Mouse (Mus musculus): ENCODE results near the gene D10Jhu81e.
"Not testable (repeated sequence)": the region's sequence is repeated elsewhere in the genome, so short reads cannot be mapped to it uniquely, and the experiment has no call there.

GRCm38 (mm10) chr10:78186076-78186475 is 16.5 kb upstream of the D10Jhu81e start:
- TF ChIP-seq POLR2A (IDR thresholded peaks at IDR 0.05; ENCODE audit: borderline replicate concordance, extremely low read depth, insufficient read depth, insufficient read length, poor library complexity, severe bottlenecking); CTCF (IDR thresholded peaks at IDR 0.05; ENCODE audit: borderline replicate concordance, extremely low read depth, insufficient read depth, insufficient read length): not testable (repeated sequence)

Data from brain, embryonic 14.5 days (tissue).